Mouse (Mus musculus) MEL (cell line): Measurements from ENCODE around the gene Mmgt2.

ENCODE experiments used
- CTCF ChIP-seq, 3 experiments: IDR thresholded peaks in 2 of 3; conservative IDR thresholded peaks in 1 of 3; 2 replicates each; pipeline ENCODE4 v1.5.1; 2011 to 2012; ENCODE audit warnings: low read length in 3 of 3, low read depth in 2 of 3, mild to moderate bottlenecking in 2 of 3, improper control_type of control experiment in 1 of 3, inconsistent platforms in 1 of 3, mixed read lengths in 1 of 3, moderate library complexity in 1 of 3; ENCODE audit not compliant: control insufficient read depth in 1 of 3, insufficient read depth in 1 of 3, poor library complexity in 1 of 3, severe bottlenecking in 1 of 3
- ETS1 ChIP-seq: IDR thresholded peaks from 2 replicates; pipeline ENCODE4 v1.6.1; 2012; ENCODE audit warnings: low read depth, mild to moderate bottlenecking, inconsistent platforms, low read length, improper control_type of control experiment, moderate library complexity
- GATA1 ChIP-seq: IDR thresholded peaks from 2 replicates; pipeline ENCODE4 v1.6.1; 2011; ENCODE audit warnings: low read depth, low read length, improper control_type of control experiment
- MAX ChIP-seq: IDR thresholded peaks from 2 replicates; pipeline ENCODE4 v1.6.1; 2011; ENCODE audit warnings: low read length, improper control_type of control experiment
- NELFE ChIP-seq: IDR thresholded peaks from 2 replicates; pipeline ENCODE4 v1.6.1; 2011; ENCODE audit warnings: low read depth, low read length, improper control_type of control experiment
- SIN3A ChIP-seq: IDR thresholded peaks from 2 replicates; pipeline ENCODE4 v1.6.1; 2012; ENCODE audit warnings: low read length, improper control_type of control experiment, inconsistent platforms
- TCF12 ChIP-seq: IDR thresholded peaks from 2 replicates; pipeline ENCODE4 v1.6.1; 2014; ENCODE audit warnings: low read depth, mild to moderate bottlenecking, inconsistent platforms, low read length, improper control_type of control experiment, moderate library complexity
- UBTF ChIP-seq: IDR thresholded peaks from 2 replicates; pipeline ENCODE4 v1.6.1; 2012; ENCODE audit warnings: low read depth, mild to moderate bottlenecking, inconsistent platforms, low read length, improper control_type of control experiment, moderate library complexity, borderline replicate concordance; ENCODE audit not compliant: insufficient read depth
- ZC3H11A ChIP-seq: IDR thresholded peaks from 2 replicates; pipeline ENCODE4 v1.6.1; 2012; ENCODE audit warnings: low read depth, mild to moderate bottlenecking, inconsistent platforms, low read length, improper control_type of control experiment
- ZNF384 ChIP-seq: IDR thresholded peaks from 2 replicates; pipeline ENCODE4 v1.6.1; 2012; ENCODE audit warnings: low read depth, mild to moderate bottlenecking, inconsistent platforms, low read length, improper control_type of control experiment

GRCm38 (mm10) chr11:62604886-62605618 lies 43.4 kb upstream of the Mmgt2 start:
- TF ChIP-seq UBTF (no peak), CTCF (IDR thresholded peaks at IDR 0.05 in 2 of 3, conservative IDR thresholded peaks at IDR 0.05 in 1 of 3; ENCODE audit: control insufficient read depth in 1 of 3, insufficient read depth in 1 of 3, low read depth in 2 of 3, low read length in 3 of 3, poor library complexity in 1 of 3, severe bottlenecking in 1 of 3) (no peak), MAX (no peak), GATA1 (no peak), NELFE (no peak), ZNF384 (no peak), ZC3H11A (no peak), TCF12 (no peak), ETS1 (no peak), SIN3A (no peak)
